Mouse (Mus musculus): ENCODE measurements around the gene Uba52.

- TF ChIP-seq CTCF (IDR thresholded peaks at IDR 0.05) = no peak
- TF ChIP-seq EP300 (IDR thresholded peaks at IDR 0.05) = no peak
Observed at GRCm38 (mm10) chr8:70504291-70504716, 6.3 kb downstream of the Uba52 start.
